Mouse (Mus musculus) lung, embryonic 16.5 days (tissue): Measurements from ENCODE around the gene Pcgf5. TPM values are rescaled to one million over a fixed set of nuclear protein-coding genes. Genes with fewer than 3 reads are reported as not detected.

ENCODE experiments used
- ATAC-seq: fragments of 200-750 bp; cut with Nextera tagmentation; 2 replicates; pipeline ENCODE4 v1.8.0; 2017; ENCODE audit warnings: low read depth, mild to moderate bottlenecking, moderate library complexity
- H3K27ac ChIP-seq: fragments of 300-500 bp; sonication (generic); 2 replicates; pipeline ENCODE4 v1.5.1; 2014; ENCODE audit warnings: mild to moderate bottlenecking, control low read depth, low read length
- H3K27me3 ChIP-seq: fragments of 300-500 bp; sonication (generic); 2 replicates; pipeline ENCODE4 v1.6.1; 2014; ENCODE audit warnings: low read depth, low read length, mixed read lengths; ENCODE audit not compliant: control insufficient read depth, insufficient read depth
- H3K36me3 ChIP-seq: fragments of 300-500 bp; sonication (generic); 2 replicates; pipeline ENCODE4 v1.6.1; 2014; ENCODE audit warnings: low read length; ENCODE audit not compliant: control insufficient read depth, insufficient read depth
- H3K4me1 ChIP-seq: fragments of 300-500 bp; sonication (generic); replicated peaks from 2 replicates; pipeline ENCODE4 v1.6.1; 2014; ENCODE audit warnings: low read length, mixed read lengths; ENCODE audit not compliant: control insufficient read depth, insufficient read depth
- H3K4me2 ChIP-seq: fragments of 300-500 bp; sonication (generic); 2 replicates; pipeline ENCODE4 v1.6.1; 2014; ENCODE audit warnings: low read depth, low read length, control low read depth
- H3K4me3 ChIP-seq: fragments of 300-500 bp; sonication (generic); 2 replicates; pipeline ENCODE4 v1.5.1; 2014; ENCODE audit warnings: mild to moderate bottlenecking, low read length, control low read depth
- H3K9ac ChIP-seq: fragments of 300-500 bp; sonication (generic); 2 replicates; pipeline ENCODE4 v1.6.1; 2014; ENCODE audit warnings: low read length, control low read depth
- H3K9me3 ChIP-seq: fragments of 300-500 bp; sonication (generic); 2 replicates; pipeline ENCODE4 v1.6.1; 2016; ENCODE audit warnings: low read length; ENCODE audit not compliant: control insufficient read depth
- WGBS: fragments of 180-500 bp; shearing (Covaris S2); extraction: QIAGEN DNeasy Blood & Tissue Kit; methylation state at CpG from one replicate; pipeline ENCODE4 v1.1.7; 2014; 5-methylcytosine and 5-hydroxymethylcytosine counted together
- polyA plus RNA-seq: library from polyadenylated mRNA; unstranded; fragments of >200 nt; fragmentation: Nextera tagmentation; extraction: Ambion mirVana; gene quantifications from 2 replicates; pipeline ENCODE4 v1.2.1, GENCODE M21; 2015

Gene Pcgf5
- polyA plus RNA-seq, 1 experiment from 2014 or later, result 15.4 TPM

GRCm38 (mm10) chr19:36409280-36409860, 61.3 kb downstream of the Pcgf5 start:
- Histone ChIP-seq H3K27ac (peak overlapping the region; percentile 63), H3K36me3 (no peaks in the 10 kb centered on the region), H3K4me1 (peaks cover 6% of the 10 kb centered on the region; the same call in 1 of the 2 replicates), H3K27me3 (peaks cover 5% of the 10 kb centered on the region), H3K4me2 (peak overlapping the region; percentile 88), H3K4me3 (peak overlapping the region; percentile 77), H3K9ac (peak overlapping the region; percentile 75), H3K9me3 (no peaks in the 10 kb centered on the region)
- WGBS, result under 1% methylated on average over 39 of the region's 53 CpGs
- peak; percentile 99 for ATAC-seq

GRCm38 (mm10) chr19:36409861-36410392, 61.8 kb downstream of the Pcgf5 start:
- no peak for ATAC-seq
- peak overlapping the region; percentile 63 for H3K27ac ChIP-seq
- WGBS, result under 1% methylated on average over 37 of the region's 82 CpGs

GRCm38 (mm10) chr19:36419885-36420284, 71.8 kb downstream of the Pcgf5 start:
- ATAC-seq, result no peak

More at GRCm38 (mm10) chr19:36409861-36410392, 61.8 kb downstream of the Pcgf5 start:
- H3K4me1 ChIP-seq, result peaks cover 6% of the 10 kb centered on the region; the same call in 1 of the 2 replicates
- H3K4me2 ChIP-seq, result peak overlapping the region; percentile 88
- peaks cover 5% of the 10 kb centered on the region for H3K27me3 ChIP-seq
- H3K36me3 ChIP-seq, result no peaks in the 10 kb centered on the region
- no peaks in the 10 kb centered on the region for H3K9me3 ChIP-seq
- H3K9ac ChIP-seq, result peak overlapping the region; percentile 75
- H3K4me3 ChIP-seq, result peak overlapping the region; percentile 77

GRCm38 (mm10) chr19:36427195-36427876, 79.2 kb downstream of the Pcgf5 start:
- H3K9ac ChIP-seq, result no peak overlapping the region
- H3K9me3 ChIP-seq, result no peaks in the 10 kb centered on the region
- no peaks in the 10 kb centered on the region for H3K36me3 ChIP-seq
- no peak overlapping the region for H3K27ac ChIP-seq
- ATAC-seq, result no peak
- no peaks in the 10 kb centered on the region for H3K27me3 ChIP-seq
- H3K4me1 ChIP-seq, result no peaks in the 10 kb centered on the region
- H3K4me2 ChIP-seq, result no peak overlapping the region
- no peak overlapping the region for H3K4me3 ChIP-seq
- 91% methylated on average over 7 of the region's 7 CpGs for WGBS

More at GRCm38 (mm10) chr19:36419885-36420284, 71.8 kb downstream of the Pcgf5 start:
- Histone ChIP-seq H3K27ac (no peak overlapping the region), H3K9me3 (no peaks in the 10 kb centered on the region), H3K4me2 (no peak overlapping the region), H3K4me3 (no peak overlapping the region), H3K36me3 (no peaks in the 10 kb centered on the region), H3K4me1 (no peaks in the 10 kb centered on the region), H3K27me3 (no peaks in the 10 kb centered on the region), H3K9ac (no peak overlapping the region)

- H3K9ac ChIP-seq, result no peak overlapping the region
- no peaks in the 10 kb centered on the region for H3K27me3 ChIP-seq
- no peak overlapping the region for H3K27ac ChIP-seq
- no peaks in the 10 kb centered on the region for H3K4me1 ChIP-seq
- no peak overlapping the region for H3K4me3 ChIP-seq
- no peaks in the 10 kb centered on the region for H3K9me3 ChIP-seq
- ATAC-seq, result no peak
- WGBS, result 90% methylated on average over 4 of the region's 4 CpGs
- H3K4me2 ChIP-seq, result no peak overlapping the region
- no peaks in the 10 kb centered on the region for H3K36me3 ChIP-seq
Measured at GRCm38 (mm10) chr19:36428116-36428515, 80.0 kb downstream of the Pcgf5 start.

GRCm38 (mm10) chr19:36429354-36429753, 81.2 kb downstream of the Pcgf5 start:
- Histone ChIP-seq H3K4me2 (no peak overlapping the region), H3K9ac (no peak overlapping the region), H3K9me3 (no peaks in the 10 kb centered on the region), H3K4me3 (no peak overlapping the region), H3K27me3 (no peaks in the 10 kb centered on the region), H3K4me1 (no peaks in the 10 kb centered on the region), H3K27ac (no peak overlapping the region), H3K36me3 (no peaks in the 10 kb centered on the region)
- ATAC-seq, result no peak
- 80% methylated on average over 1 of the region's 1 CpGs for WGBS

- H3K27ac ChIP-seq, result no peak overlapping the region
- H3K4me3 ChIP-seq, result no peak overlapping the region
- ATAC-seq, result no peak
- no peak overlapping the region for H3K4me2 ChIP-seq
- H3K9ac ChIP-seq, result no peak overlapping the region
- 83% methylated on average over 3 of the region's 3 CpGs for WGBS
- no peaks in the 10 kb centered on the region for H3K36me3 ChIP-seq
- no peaks in the 10 kb centered on the region for H3K9me3 ChIP-seq
- H3K4me1 ChIP-seq, result no peaks in the 10 kb centered on the region
- no peaks in the 10 kb centered on the region for H3K27me3 ChIP-seq
Measured at GRCm38 (mm10) chr19:36433161-36433560, 85.1 kb downstream of the Pcgf5 start.

- no peaks in the 10 kb centered on the region for H3K36me3 ChIP-seq
- H3K4me1 ChIP-seq, result no peaks in the 10 kb centered on the region
- H3K27ac ChIP-seq, result no peak overlapping the region
- 55% methylated on average over 9 of the region's 9 CpGs for WGBS
- no peak overlapping the region for H3K4me2 ChIP-seq
- H3K9me3 ChIP-seq, result no peaks in the 10 kb centered on the region
- ATAC-seq, result no peak
- H3K9ac ChIP-seq, result no peak overlapping the region
- H3K27me3 ChIP-seq, result no peaks in the 10 kb centered on the region
- no peak overlapping the region for H3K4me3 ChIP-seq
Measured at GRCm38 (mm10) chr19:36439894-36440714, 92.0 kb downstream of the Pcgf5 start.
